Comparison of ENCODE assay signal across 1 mouse cellular context in genomic region chr2:30094208-30094588, GRCm38 (mm10).
A peak's percentile ranks its signal among the peaks of the same experiment; 100 is the strongest.
TF ChIP-seq lines count a peak whose summit lies in the region.

No protein-coding gene starts in this region.

TF ChIP-seq in CH12.LX, 34 proteins besides CTCF, POLR2A, EP300 and RAD21:
- TF ChIP-seq NRF1 (IDR thresholded peaks at IDR 0.05; ENCODE audit: low read depth, low read length) (peak; percentile 64), MXI1 (IDR thresholded peaks at IDR 0.05; ENCODE audit: low read depth, low read length) (peak; percentile 35; the same call in 1 of the 2 replicates), TBP (conservative IDR thresholded peaks at IDR 0.05; ENCODE audit: low read depth, low read length) (peak; percentile 8; the same call in 1 of the 2 replicates), ETS1 (conservative IDR thresholded peaks at IDR 0.05; ENCODE audit: low read depth, low read length) (no peak)
